In genomic region chr4:124850261-124850913, GRCm38 (mm10) we compare ENCODE assay signal across 7 mouse cellular contexts. TPM values are rescaled to one million over a fixed set of nuclear protein-coding genes. Genes with fewer than 3 reads are reported as not detected.
DNase-seq lines count a peak whose midpoint lies in the region; ATAC-seq lines count a peak whose summit lies in the region.

TSS of gene Yrdc (plus strand) at chr4:124850679.

- peak; percentile 97 for DNase-seq in adrenal gland, adult 2 months
- DNase-seq in embryo, embryonic 11.5 days (ENCODE audit: low read depth, low spot score) = peak; percentile 92
- peak; percentile 92 to 95 for DNase-seq in gastrocnemius, postnatal 4 days (ENCODE audit: low spot score in 2 of 2)
- DNase-seq in left cerebral cortex, postnatal 36 days (ENCODE audit: low spot score in 2 of 2) = peak; percentile 95 to 96
- peak; percentile 99 for DNase-seq in midbrain, embryonic 11.5 days (ENCODE audit: low spot score, missing footprints)
- DNase-seq in skeletal muscle tissue, adult 2 months (ENCODE audit: low read depth, low spot score) = peak; percentile 80

- intact Hi-C loops in left cerebral cortex, postnatal 36 days (cut with DNase I) = loop anchor here (1.0 to 5.0 kb wide), 2 partner anchors 42 to 48 kb away; partner anchors contain the start of gene Mtf1

- WGBS in intestine, embryonic 16.5 days = under 1% methylated on average over 80 of the region's 90 CpGs
- under 1% methylated on average over 55 of the region's 90 CpGs for WGBS in midbrain, embryonic 11.5 days

- no peaks in the 10 kb centered on the region for H3K27me3 ChIP-seq in intestine, embryonic 16.5 days (replicated peaks; ENCODE audit: control insufficient read depth, insufficient read depth, low read length)
- H3K27me3 ChIP-seq in midbrain, embryonic 11.5 days (ENCODE audit: control insufficient read depth, insufficient read depth, low read length) = no peaks in the 10 kb centered on the region

- H3K4me1 ChIP-seq in intestine, embryonic 16.5 days (ENCODE audit: control insufficient read depth, insufficient read depth, low read length) = peaks cover 11% of the 10 kb centered on the region
- peaks cover 15% of the 10 kb centered on the region for H3K4me1 ChIP-seq in midbrain, embryonic 11.5 days (ENCODE audit: control insufficient read depth, insufficient read depth, low read length)

- no peaks in the 10 kb centered on the region for H3K9me3 ChIP-seq in intestine, embryonic 16.5 days (ENCODE audit: control insufficient read depth, low read length)
- no peaks in the 10 kb centered on the region for H3K9me3 ChIP-seq in midbrain, embryonic 11.5 days (ENCODE audit: control insufficient read depth, low read length)

- peak within 1 kb of the TSS; percentile 89 for H3K27ac ChIP-seq in intestine, embryonic 16.5 days (ENCODE audit: low read length)
- H3K27ac ChIP-seq in midbrain, embryonic 11.5 days (ENCODE audit: low read depth, low read length) = peak within 1 kb of the TSS; percentile 80

- H3K9ac ChIP-seq in intestine, embryonic 16.5 days (ENCODE audit: low read depth, low read length) = peak within 1 kb of the TSS; percentile 89
- H3K9ac ChIP-seq in midbrain, embryonic 11.5 days (ENCODE audit: low read length) = peak within 1 kb of the TSS; percentile 63

- peak; percentile 96 for ATAC-seq in intestine, embryonic 16.5 days
- peak; percentile 93 for ATAC-seq in midbrain, embryonic 11.5 days (ENCODE audit: low FRiP score)

- H3K36me3 ChIP-seq in intestine, embryonic 16.5 days (ENCODE audit: control insufficient read depth, insufficient read depth, low read length) = peaks cover 3% of the 10 kb centered on the region; the same call in 1 of the 2 replicates
- H3K36me3 ChIP-seq in midbrain, embryonic 11.5 days (ENCODE audit: control insufficient read depth, insufficient read depth, low read length) = peaks cover 7% of the 10 kb centered on the region

- H3K4me3 ChIP-seq in intestine, embryonic 16.5 days (ENCODE audit: low read length) = peak within 1 kb of the TSS; percentile 90
- H3K4me3 ChIP-seq in midbrain, embryonic 11.5 days (ENCODE audit: low read depth, low read length) = peak within 1 kb of the TSS; percentile 99

- peak within 1 kb of the TSS; percentile 86 for H3K4me2 ChIP-seq in intestine, embryonic 16.5 days (ENCODE audit: low read depth, low read length)
- H3K4me2 ChIP-seq in midbrain, embryonic 11.5 days = peak within 1 kb of the TSS; percentile 55

RNA-seq across cellular contexts. Expression of gene Yrdc, which starts in this region (rescaled TPM):
- 10 to 100 TPM; 34.9 to 39.5 TPM for total RNA-seq in adrenal gland, adult 2 months (2021)
- 45.0 and 48.5 TPM in 2 replicates for polyA plus RNA-seq in adrenal gland, adult 2 months (2012; rRNA removed)
- 10 to 100 TPM; 15.9 to 20.7 TPM for total RNA-seq in gastrocnemius, postnatal 4 days (2021)
- polyA plus RNA-seq in intestine, embryonic 16.5 days (2015; fragmentation: Nextera tagmentation; extraction: Ambion mirVana) = 27.3 and 29.5 TPM in 2 replicates
- total RNA-seq in left cerebral cortex, postnatal 36 days (2021) = 10 to 100 TPM; 31.4 to 35.2 TPM
- polyA plus RNA-seq in midbrain, embryonic 11.5 days (2014; fragmentation: Nextera tagmentation; extraction: Ambion mirVana) = 43.0 and 47.9 TPM in 2 replicates

Comparison
In these comparisons a context has a peak if more than half of its experiments do, and no peak if none do; other contexts are left out.
1. Peak in every context shown above with its lines: DNase-seq, ATAC-seq, H3K4me3 ChIP-seq and H3K27ac ChIP-seq.